In genomic region chr1:170499891-170500290, GRCm38 (mm10) we compare ENCODE assay signal across 14 mouse cellular contexts.
DNase-seq lines count a peak whose midpoint lies in the region; ATAC-seq lines count a peak whose summit lies in the region.
"Had no signal": no experiment of that assay in that cellular context is flagged by ENCODE, and none has a peak within 500 bp of the region (broad histone marks: within the 10 kb centered on the region; RNA-seq: fewer than 3 reads in every experiment).

No protein-coding gene starts in this region.

- H3K9ac ChIP-seq in lung, embryonic 15.5 days, result no peak overlapping the region
- H3K9ac ChIP-seq: forebrain, embryonic 12.5 days; liver, embryonic 15.5 days; midbrain, embryonic 15.5 days; neural tube, embryonic 12.5 days had no signal

- H3K9me3 ChIP-seq in lung, embryonic 15.5 days, result no peaks in the 10 kb centered on the region
- H3K9me3 ChIP-seq in limb, embryonic 10.5 days (replicated peaks), result no peaks in the 10 kb centered on the region
- H3K9me3 ChIP-seq: forebrain, embryonic 12.5 days; liver, embryonic 15.5 days; midbrain, embryonic 15.5 days; neural tube, embryonic 12.5 days had no signal

- H3K4me2 ChIP-seq in lung, embryonic 15.5 days, result no peak overlapping the region
- H3K4me2 ChIP-seq: forebrain, embryonic 12.5 days; liver, embryonic 15.5 days; midbrain, embryonic 15.5 days; neural tube, embryonic 12.5 days had no signal

- no peaks in the 10 kb centered on the region for H3K36me3 ChIP-seq in lung, embryonic 15.5 days
- no peaks in the 10 kb centered on the region for H3K36me3 ChIP-seq in limb, embryonic 10.5 days
- H3K36me3 ChIP-seq: forebrain, embryonic 12.5 days; liver, embryonic 15.5 days; midbrain, embryonic 15.5 days; neural tube, embryonic 12.5 days had no signal

- 41% methylated on average over 6 of the region's 6 CpGs for WGBS in lung, embryonic 15.5 days
- WGBS in limb, embryonic 10.5 days, result 23% methylated on average over 6 of the region's 6 CpGs

- no peaks in the 10 kb centered on the region for H3K27me3 ChIP-seq in lung, embryonic 15.5 days
- 0 out of 2 replicates have a peak, but pooled peaks cover 4% of the 10 kb centered on the region for H3K27me3 ChIP-seq in limb, embryonic 10.5 days (ENCODE audit: low read depth, poor library complexity, severe bottlenecking)
- H3K27me3 ChIP-seq: forebrain, embryonic 12.5 days; liver, embryonic 15.5 days; midbrain, embryonic 15.5 days; neural tube, embryonic 12.5 days had no signal

- intact Hi-C loops in gastrocnemius, postnatal 36 days (cut with DNase I), result no loop called here

- no peak overlapping the region for H3K4me3 ChIP-seq in lung, embryonic 15.5 days
- H3K4me3 ChIP-seq in limb, embryonic 10.5 days, result no peak overlapping the region
- H3K4me3 ChIP-seq: forebrain, embryonic 12.5 days; heart, adult 2 months; liver, embryonic 15.5 days; midbrain, embryonic 15.5 days; neural tube, embryonic 12.5 days had no signal

- DNase-seq in lung, postnatal 14 days, result no peak
- peak; percentile 26 for DNase-seq in gastrocnemius, adult 18-20 months (ENCODE audit: low spot score)
- DNase-seq in gastrocnemius, postnatal 36 days, result peak; percentile 11 to 18
- no peak for DNase-seq in limb, embryonic 10.5 days (ENCODE audit: low spot score)
- no peak for DNase-seq in cerebellum, postnatal 10 days
- DNase-seq: adrenal gland, postnatal 10 days; heart, adult 2 months; heart, postnatal 4 days had no signal

- H3K27ac ChIP-seq in lung, embryonic 15.5 days, result no peak overlapping the region
- peak overlapping the region; percentile 50 for H3K27ac ChIP-seq in limb, embryonic 10.5 days
- H3K27ac ChIP-seq: forebrain, embryonic 12.5 days; heart, adult 2 months; liver, embryonic 15.5 days; midbrain, embryonic 15.5 days; neural tube, embryonic 12.5 days had no signal

- peaks cover 38% of the 10 kb centered on the region for H3K4me1 ChIP-seq in lung, embryonic 15.5 days
- H3K4me1 ChIP-seq in limb, embryonic 10.5 days, result peaks cover 61% of the 10 kb centered on the region

- ATAC-seq in lung, embryonic 15.5 days (ENCODE audit: borderline replicate concordance, extremely low read depth, low FRiP score, low TSS enrichment), result peak; percentile 83; the same call in 1 of the 2 replicates
- no peak for ATAC-seq in inflammation-experienced regulatory T-cells, adult 6 months
- ATAC-seq: midbrain, embryonic 15.5 days had no signal

Comparison
In these comparisons a context has a peak if more than half of its experiments do, and no peak if none do; other contexts are left out.
1. DNase-seq: peak in gastrocnemius, adult 18-20 months (single experiment) and gastrocnemius, postnatal 36 days (2 of 2); none in lung, postnatal 14 days (single experiment), limb, embryonic 10.5 days (single experiment) and cerebellum, postnatal 10 days (0 of 2).